Mouse (Mus musculus) megakaryocyte-erythroid progenitor cell, adult 5-6 weeks (primary cell): ENCODE data around the gene Lysmd4. TPM values are rescaled to one million over a fixed set of nuclear protein-coding genes. Genes with fewer than 3 reads are reported as not detected.

Experiments used
- ATAC-seq: replicated peaks from 2 replicates; pipeline ENCODE4 v1.8.0; 2016; ENCODE audit warnings: mild to moderate bottlenecking, inconsistent platforms; ENCODE audit not compliant: severe bottlenecking, poor library complexity, low FRiP score, low TSS enrichment
- total RNA-seq, 2 experiments: library from RNA; stranded (forward) in 1 of 2; stranded (reverse) in 1 of 2; fragments of 200-1000, 215-1000 nt in 1 of 2; fragments of >200 nt in 1 of 2; fragmentation: Nextera tagmentation in 1 of 2; gene quantifications; 2 replicates each; pipeline ENCODE4 v1.2.3; 2014 to 2017

The Lysmd4 gene
- total RNA-seq, 2 experiments from 2014 or later: 1.7 to 4.8 TPM

GRCm38 (mm10) chr7:67307078-67307477, 84.7 kb downstream of the Lysmd4 start:
- ATAC-seq: no peak

GRCm38 (mm10) chr7:67308102-67308501, 85.8 kb downstream of the Lysmd4 start:
- ATAC-seq: no peak

- ATAC-seq: no peak
These were observed 87.8 kb downstream of the Lysmd4 start for GRCm38 (mm10) chr7:67310151-67310550.

- peak; percentile 41; the same call in 1 of the 2 replicates for ATAC-seq
These were observed 90.9 kb downstream of the Lysmd4 start for GRCm38 (mm10) chr7:67313200-67313599.

- ATAC-seq: no peak
These were observed 96.4 kb downstream of the Lysmd4 start for GRCm38 (mm10) chr7:67318697-67319096.

- no peak for ATAC-seq
These were observed 98.0 kb downstream of the Lysmd4 start for GRCm38 (mm10) chr7:67320359-67320758.

GRCm38 (mm10) chr7:67342067-67342625, 119.8 kb downstream of the Lysmd4 start:
- ATAC-seq: no peak

- no peak for ATAC-seq
These were observed 122.1 kb downstream of the Lysmd4 start for GRCm38 (mm10) chr7:67344443-67344842.

- no peak for ATAC-seq
These were observed 130.6 kb downstream of the Lysmd4 start for GRCm38 (mm10) chr7:67352989-67353388.

GRCm38 (mm10) chr7:67353667-67354066, 131.3 kb downstream of the Lysmd4 start:
- 0 out of 2 replicates have a peak, but pooled peaks have one; percentile 67 for ATAC-seq

- no peak for ATAC-seq
These were observed 133.5 kb downstream of the Lysmd4 start for GRCm38 (mm10) chr7:67355870-67356269.

Other genes with a start within 250 kb of the Lysmd4 start
- 19.9 and 22.5 TPM in 2 replicates for gene Mef2a, start 150.3 kb downstream of the Lysmd4 start, total RNA-seq (2014; fragmentation: Nextera tagmentation)
- 19.0 and 22.7 TPM in 2 replicates for gene Mef2a, start 150.3 kb downstream of the Lysmd4 start, total RNA-seq (2017)